Mouse (Mus musculus): ENCODE data around the gene Stn1.

The Stn1 gene

GRCm38 (mm10) chr19:47472881-47473400 lies 64.4 kb downstream of the Stn1 start:
- WGBS, result 48% methylated on average over 15 of the region's 15 CpGs

GRCm38 (mm10) chr19:47471808-47472207 lies 65.5 kb downstream of the Stn1 start:
- WGBS, result 73% methylated on average over 4 of the region's 4 CpGs

- WGBS, result 50% methylated on average over 3 of the region's 3 CpGs
These were observed 68.6 kb downstream of the Stn1 start for GRCm38 (mm10) chr19:47468750-47469149.

- 79% methylated on average over 8 of the region's 8 CpGs for WGBS
These were observed 70.5 kb downstream of the Stn1 start for GRCm38 (mm10) chr19:47466775-47467174.

- WGBS, result 79% methylated on average over 9 of the region's 9 CpGs
These were observed 71.8 kb downstream of the Stn1 start for GRCm38 (mm10) chr19:47465467-47465866.

GRCm38 (mm10) chr19:47464304-47465241 lies 72.7 kb downstream of the Stn1 start, which contains the start of gene Sh3pxd2a:
Gene Sh3pxd2a, minus strand, starts transcription at chr19:47464401.
- WGBS, result 3% methylated on average over 58 of the region's 70 CpGs

GRCm38 (mm10) chr19:47463636-47464303 lies 73.5 kb downstream of the Stn1 start:
- WGBS, result 1% methylated on average over 45 of the region's 46 CpGs

- 3% methylated on average over 13 of the region's 13 CpGs for WGBS
These were observed 74.1 kb downstream of the Stn1 start for GRCm38 (mm10) chr19:47463206-47463605.

- WGBS, result 42% methylated on average over 6 of the region's 6 CpGs
These were observed 74.6 kb downstream of the Stn1 start for GRCm38 (mm10) chr19:47462725-47463124.

- WGBS, result 96% methylated on average over 3 of the region's 3 CpGs
These were observed 75.5 kb downstream of the Stn1 start for GRCm38 (mm10) chr19:47461838-47462237.

- WGBS, result 72% methylated on average over 9 of the region's 9 CpGs
These were observed 75.9 kb downstream of the Stn1 start for GRCm38 (mm10) chr19:47461386-47461785.

GRCm38 (mm10) chr19:47460120-47460960 lies 77.0 kb downstream of the Stn1 start:
- WGBS, result 69% methylated on average over 19 of the region's 19 CpGs

- WGBS, result 97% methylated on average over 5 of the region's 5 CpGs
These were observed 78.1 kb downstream of the Stn1 start for GRCm38 (mm10) chr19:47459214-47459613.

GRCm38 (mm10) chr19:47458504-47459161 lies 78.7 kb downstream of the Stn1 start:
- WGBS, result 68% methylated on average over 17 of the region's 17 CpGs

GRCm38 (mm10) chr19:47457711-47458503 lies 79.4 kb downstream of the Stn1 start:
- 75% methylated on average over 13 of the region's 13 CpGs for WGBS

GRCm38 (mm10) chr19:47456021-47456420 lies 81.3 kb downstream of the Stn1 start:
- WGBS, result 73% methylated on average over 6 of the region's 6 CpGs

- WGBS, result 87% methylated on average over 15 of the region's 15 CpGs
These were observed 82.1 kb downstream of the Stn1 start for GRCm38 (mm10) chr19:47455001-47455755.

- 48% methylated on average over 11 of the region's 11 CpGs for WGBS
These were observed 82.9 kb downstream of the Stn1 start for GRCm38 (mm10) chr19:47454167-47455000.

- 85% methylated on average over 7 of the region's 7 CpGs for WGBS
These were observed 84.0 kb downstream of the Stn1 start for GRCm38 (mm10) chr19:47453352-47453751.

Data from cerebral cortex, adult 2 months (tissue).